Mouse (Mus musculus): ENCODE results near the gene Adcy6. TPM values are rescaled to one million over a fixed set of nuclear protein-coding genes. Genes with fewer than 3 reads are reported as not detected.

Adcy6 gene
- polyA plus RNA-seq, 1 experiment from 2014 or later, result 17.2 TPM

Other genes with a start within 250 kb of the Adcy6 start
- not detected in 2 replicates for gene Olfr283, start 229.1 kb downstream of the Adcy6 start, polyA plus RNA-seq (2016; fragmentation: Nextera tagmentation; extraction: Ambion mirVana)
- gene Olfr282, start 178.9 kb downstream of the Adcy6 start, polyA plus RNA-seq (2016; fragmentation: Nextera tagmentation; extraction: Ambion mirVana), result not detected in 2 replicates
- not detected in 2 replicates for gene Olfr281, start 157.5 kb downstream of the Adcy6 start, polyA plus RNA-seq (2016; fragmentation: Nextera tagmentation; extraction: Ambion mirVana)
- gene OR5BS1P, start 140.2 kb downstream of the Adcy6 start, polyA plus RNA-seq (2016; fragmentation: Nextera tagmentation; extraction: Ambion mirVana), result not detected in 2 replicates
- gene Lalba, start 127.4 kb downstream of the Adcy6 start, polyA plus RNA-seq (2016; fragmentation: Nextera tagmentation; extraction: Ambion mirVana), result not detected in 2 replicates
- not detected in 2 replicates for gene Olfr279, start 117.7 kb downstream of the Adcy6 start, polyA plus RNA-seq (2016; fragmentation: Nextera tagmentation; extraction: Ambion mirVana)
- 171 and 175 TPM in 2 replicates for gene Kansl2, start 75.8 kb downstream of the Adcy6 start, polyA plus RNA-seq (2016; fragmentation: Nextera tagmentation; extraction: Ambion mirVana)
- 63.3 and 63.9 TPM in 2 replicates for gene Ccnt1, start 39.2 kb downstream of the Adcy6 start, polyA plus RNA-seq (2016; fragmentation: Nextera tagmentation; extraction: Ambion mirVana)
- not detected in 2 replicates for gene 4930415O20Rik, start 39.1 kb downstream of the Adcy6 start, polyA plus RNA-seq (2016; fragmentation: Nextera tagmentation; extraction: Ambion mirVana)
- gene Cacnb3, start 20.8 kb upstream of the Adcy6 start, polyA plus RNA-seq (2016; fragmentation: Nextera tagmentation; extraction: Ambion mirVana), result 86.2 and 99.6 TPM in 2 replicates
- 24.4 and 29.3 TPM in 2 replicates for gene Ddx23, start 52.8 kb upstream of the Adcy6 start, polyA plus RNA-seq (2016; fragmentation: Nextera tagmentation; extraction: Ambion mirVana)
- gene Rnd1, start 67.4 kb upstream of the Adcy6 start, polyA plus RNA-seq (2016; fragmentation: Nextera tagmentation; extraction: Ambion mirVana), result 8.0 and 8.3 TPM in 2 replicates
- 0.87 and 1.8 TPM in 2 replicates for gene Ccdc65, start 98.1 kb upstream of the Adcy6 start, polyA plus RNA-seq (2016; fragmentation: Nextera tagmentation; extraction: Ambion mirVana)
- 5.7 and 9.2 TPM in 2 replicates for gene Fkbp11, start 118.1 kb upstream of the Adcy6 start, polyA plus RNA-seq (2016; fragmentation: Nextera tagmentation; extraction: Ambion mirVana)
- 56.0 and 64.4 TPM in 2 replicates for gene Arf3, start 153.1 kb upstream of the Adcy6 start, polyA plus RNA-seq (2016; fragmentation: Nextera tagmentation; extraction: Ambion mirVana)
- 0.14 and 0.34 TPM in 2 replicates for gene Wnt10b, start 168.1 kb upstream of the Adcy6 start, polyA plus RNA-seq (2016; fragmentation: Nextera tagmentation; extraction: Ambion mirVana)
- 8.7 and 13.1 TPM in 2 replicates for gene Wnt1, start 179.8 kb upstream of the Adcy6 start, polyA plus RNA-seq (2016; fragmentation: Nextera tagmentation; extraction: Ambion mirVana)
- gene Ddn, start 199.4 kb upstream of the Adcy6 start, polyA plus RNA-seq (2016; fragmentation: Nextera tagmentation; extraction: Ambion mirVana), result 0.61 and 1.3 TPM in 2 replicates
- 83.1 and 85.9 TPM in 2 replicates for gene Prkag1, start 221.4 kb upstream of the Adcy6 start, polyA plus RNA-seq (2016; fragmentation: Nextera tagmentation; extraction: Ambion mirVana)